Mouse (Mus musculus) adrenal gland, adult 2 months (tissue): ENCODE measurements around the gene Smim11. TPM values are rescaled to one million over a fixed set of nuclear protein-coding genes. Genes with fewer than 3 reads are reported as not detected.

Experiments
- polyA plus RNA-seq: library from polyadenylated mRNA; depleted of rRNA; stranded (reverse); fragments of >200 nt; gene quantifications from 2 replicates; pipeline ENCODE4 v1.2.3, GENCODE M21; 2012; rRNA removed
- total RNA-seq, 2 experiments: library from RNA; stranded (reverse); gene quantifications; 2 replicates each; pipeline ENCODE4 v1.2.3; 2021

Smim11 gene
- total and polyA plus RNA-seq, 3 experiments: 69.5 to 78.7 (median 72.8) TPM

Other genes starting within 250 kb of the Smim11 start
- 10 to 100 TPM; 94.1 to 98.5 TPM for gene Mrps6, start 243.0 kb upstream of the Smim11 start, total RNA-seq
- 26.7 and 26.8 TPM in 2 replicates for gene Mrps6, start 243.0 kb upstream of the Smim11 start, polyA plus RNA-seq
- not detected for gene Gm49711, start 243.0 kb upstream of the Smim11 start, total RNA-seq
- gene Gm49711, start 243.0 kb upstream of the Smim11 start, polyA plus RNA-seq: 7.5 and 8.0 TPM in 2 replicates
- gene Slc5a3, start 243.0 kb upstream of the Smim11 start, total RNA-seq: 10 to 100 TPM; 23.6 to 46.6 TPM
- 1.5 and 2.6 TPM in 2 replicates for gene Slc5a3, start 243.0 kb upstream of the Smim11 start, polyA plus RNA-seq
- not detected for gene Kcne2, start 8.9 kb upstream of the Smim11 start, total RNA-seq
- gene Kcne2, start 8.9 kb upstream of the Smim11 start, polyA plus RNA-seq: not detected in 2 replicates
- not detected for gene Fam243, start 20.2 kb downstream of the Smim11 start, total RNA-seq
- gene Fam243, start 20.2 kb downstream of the Smim11 start, polyA plus RNA-seq: not detected in 2 replicates
- gene Kcne1, start 58.2 kb downstream of the Smim11 start, total RNA-seq: under 1 TPM in 1 of 2 experiments, not detected in 1; 0.17 TPM
- 0.41 TPM in 1 of 2 replicates, not detected in the other for gene Kcne1, start 58.2 kb downstream of the Smim11 start, polyA plus RNA-seq
- 10 to 100 TPM; 15.8 to 23.2 TPM for gene Rcan1, start 169.6 kb downstream of the Smim11 start, total RNA-seq
- 4.7 and 5.4 TPM in 2 replicates for gene Rcan1, start 169.6 kb downstream of the Smim11 start, polyA plus RNA-seq
- gene Clic6, start 184.4 kb downstream of the Smim11 start, total RNA-seq: under 1 TPM in 1 of 2 experiments, not detected in 1; 0.55 TPM
- gene Clic6, start 184.4 kb downstream of the Smim11 start, polyA plus RNA-seq: 0.08 and 0.21 TPM in 2 replicates